Mouse (Mus musculus) urinary bladder, postnatal 25 days (tissue): ENCODE measurements around the gene Ppia.
"Not testable (repeated sequence)": the region's sequence is repeated elsewhere in the genome, so short reads cannot be mapped to it uniquely, and the experiment has no call there.

Source experiments
- DNase-seq: peaks from one replicate; pipeline ENCODE4 v3.0.0; 2022; ENCODE audit warnings: low spot score

Ppia gene

GRCm38 (mm10) chr11:6443102-6443501 is 27.9 kb downstream of the Ppia start:
- DNase-seq, result no peak

- DNase-seq, result no peak
These were observed 28.5 kb downstream of the Ppia start for GRCm38 (mm10) chr11:6443727-6444076.

GRCm38 (mm10) chr11:6444077-6444853 is 29.0 kb downstream of the Ppia start, which contains the start of gene H2afv:
TSS of gene H2afv (minus strand) at chr11:6444443.
- DNase-seq, result peak; percentile 98

GRCm38 (mm10) chr11:6445441-6445840 is 30.2 kb downstream of the Ppia start:
- DNase-seq, result no peak

DNA sequence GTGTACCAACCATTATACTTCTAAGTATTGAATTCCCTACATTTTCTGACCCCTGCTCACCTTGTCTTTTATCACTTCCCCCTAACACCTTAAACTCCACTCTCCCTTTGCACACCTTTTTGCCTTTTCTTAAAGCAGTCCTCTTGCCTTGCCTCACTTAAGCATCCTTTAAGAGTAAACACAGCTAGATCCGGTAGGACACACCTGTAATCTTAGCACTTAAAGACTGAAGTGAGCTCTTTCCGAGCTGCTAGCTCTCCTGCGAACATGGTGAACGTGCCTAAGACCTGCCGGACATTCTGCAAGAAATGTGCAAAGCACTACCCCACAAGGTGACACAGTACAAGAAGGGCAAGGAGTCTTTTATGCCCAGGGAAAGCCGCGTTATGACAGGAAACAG is 30.7 kb downstream of the Ppia start:
- no peak for DNase-seq

GRCm38 (mm10) chr11:6447493-6447892 is 32.2 kb downstream of the Ppia start:
- no peak for DNase-seq

GRCm38 (mm10) chr11:6448155-6448554 is 32.9 kb downstream of the Ppia start:
- not testable (repeated sequence) for DNase-seq

DNA sequence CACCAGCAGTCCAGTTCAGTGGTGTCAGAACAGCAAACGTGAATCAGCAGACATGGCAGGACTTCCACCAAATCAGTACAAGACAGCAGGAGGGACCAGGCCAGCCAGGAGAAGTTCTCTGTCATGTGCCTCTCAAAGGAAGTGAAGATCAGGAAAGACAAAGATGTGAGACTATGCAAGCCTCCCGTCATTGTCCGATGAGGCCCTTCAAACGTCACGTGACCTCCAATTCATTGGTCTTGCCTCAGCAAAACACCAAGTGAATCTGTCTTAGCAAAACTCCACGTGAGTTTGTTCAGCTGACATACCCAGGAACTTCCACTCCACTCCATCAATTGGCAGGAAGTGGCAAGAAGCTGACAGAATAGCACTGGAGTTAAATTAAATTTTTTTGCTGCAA is 40.8 kb downstream of the Ppia start:
- no peak for DNase-seq

- DNase-seq, result no peak
These were observed 48.1 kb downstream of the Ppia start for GRCm38 (mm10) chr11:6463159-6463837.

GRCm38 (mm10) chr11:6465122-6465521 is 49.9 kb downstream of the Ppia start:
- peak; percentile 62 for DNase-seq

DNA sequence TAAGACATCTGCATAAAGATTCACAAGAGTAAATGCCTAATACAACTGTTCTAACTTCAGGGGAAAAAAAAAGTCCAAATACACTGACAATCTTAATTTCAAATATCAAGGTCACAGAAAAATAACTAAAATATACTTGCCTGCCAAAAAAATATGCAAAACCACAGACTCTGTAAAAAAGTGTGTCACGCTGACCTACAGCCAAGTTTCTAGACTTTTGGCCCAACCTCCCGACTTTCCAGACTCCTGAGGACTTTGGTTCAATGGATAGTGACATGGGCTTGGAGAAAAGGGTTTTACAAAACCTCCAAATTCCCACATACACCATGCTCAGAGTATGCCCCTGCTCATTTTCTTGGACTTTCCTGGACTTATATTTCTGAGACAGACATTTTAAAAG is 53.3 kb downstream of the Ppia start:
- DNase-seq, result no peak
